Mouse (Mus musculus) megakaryocyte, embryonic 14.5 days (primary cell): Measurements from ENCODE around the gene Gle1. TPM values are rescaled to one million over a fixed set of nuclear protein-coding genes. Genes with fewer than 3 reads are reported as not detected.
"Not testable (repeated sequence)": the region's sequence is repeated elsewhere in the genome, so short reads cannot be mapped to it uniquely, and the experiment has no call there.

Source experiments
- H3K27me3 ChIP-seq: replicated peaks from 2 replicates; pipeline ENCODE3; 2012; ENCODE audit warnings: inconsistent platforms
- H3K36me3 ChIP-seq: replicated peaks from 2 replicates; pipeline ENCODE3; 2012; ENCODE audit warnings: low read length, inconsistent platforms, mixed read lengths
- H3K4me1 ChIP-seq: 2 replicates; pipeline ENCODE4 v1.6.1; 2012; ENCODE audit warnings: inconsistent platforms
- H3K4me3 ChIP-seq: replicated peaks from 2 replicates; pipeline ENCODE3; 2012; ENCODE audit warnings: moderate library complexity, mild to moderate bottlenecking, inconsistent platforms
- H3K9me3 ChIP-seq: 2 replicates; pipeline ENCODE4 v1.6.1; 2012; ENCODE audit warnings: inconsistent platforms
- FLI1 ChIP-seq: IDR thresholded peaks from 2 replicates; pipeline ENCODE4 v1.6.1; 2012; ENCODE audit warnings: low read length, inconsistent platforms, mixed read lengths
- GATA1 ChIP-seq: IDR thresholded peaks from 3 replicates; pipeline ENCODE4 v1.6.1; 2012; ENCODE audit warnings: mixed read lengths, low read length, inconsistent platforms, borderline replicate concordance
- polyA plus RNA-seq: library from polyadenylated mRNA; stranded (reverse); fragments of >175 nt; gene quantifications from 2 replicates; pipeline ENCODE4 v1.2.3, GENCODE M21; 2012; ENCODE audit warnings: low replicate concordance; ENCODE audit not compliant: insufficient read depth

Gene Gle1
- 8.3 and 30.4 TPM in 2 replicates for polyA plus RNA-seq

DNA sequence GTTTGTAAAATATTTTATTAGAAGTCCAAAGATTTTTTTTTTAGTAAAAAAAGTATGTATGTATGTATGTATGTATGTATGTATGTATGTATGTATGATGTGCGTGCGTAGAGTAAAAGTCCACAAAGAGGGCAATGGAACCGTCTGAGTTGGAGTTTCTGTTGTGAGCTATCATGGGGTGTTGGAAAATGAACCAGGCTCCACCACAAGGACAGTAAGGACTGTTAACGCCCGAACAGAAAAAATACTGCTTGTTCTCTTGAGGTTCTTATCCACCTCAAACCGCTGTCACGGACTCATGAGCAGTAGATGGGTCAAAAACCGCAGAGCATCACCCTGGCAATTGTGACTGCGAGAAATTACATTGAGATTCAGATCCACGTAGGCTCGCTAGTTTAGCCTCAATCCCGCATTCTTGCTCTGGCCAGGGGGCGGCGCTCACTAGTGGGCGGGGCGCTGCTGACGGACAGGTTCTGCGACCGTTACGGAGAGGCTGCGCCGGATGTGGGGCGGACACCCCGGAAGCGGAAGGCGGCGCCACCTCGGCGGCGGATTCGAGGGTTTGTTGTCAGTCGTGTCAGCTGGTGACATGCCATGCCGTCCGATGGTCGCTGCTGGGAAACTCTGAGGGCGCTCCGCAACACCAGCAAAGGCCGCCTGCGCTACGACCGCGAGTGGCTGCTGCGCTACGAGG is at the start of gene Gle1:
TSS of gene Gle1 (plus strand) at position 521 of the 694 bp plus-strand sequence.
- TF ChIP-seq GATA1 (no peak), FLI1 (peak; percentile 99)
- H3K4me3 ChIP-seq: peak within 1 kb of the TSS; percentile 98
- H3K36me3 ChIP-seq: peaks cover 52% of the 10 kb centered on the region
- H3K27me3 ChIP-seq: no peaks in the 10 kb centered on the region
- H3K9me3 ChIP-seq: no peaks in the 10 kb centered on the region
- peaks cover 22% of the 10 kb centered on the region for H3K4me1 ChIP-seq

- not testable (repeated sequence) for H3K9me3 ChIP-seq, H3K4me3 ChIP-seq, H3K27me3 ChIP-seq
- Histone ChIP-seq H3K36me3 (peaks cover 28% of the 10 kb centered on the region), H3K4me1 (peaks cover 42% of the 10 kb centered on the region)
Measured at GRCm38 (mm10) chr2:29886659-29887292, 48.5 kb upstream of the Gle1 start.

- Histone ChIP-seq H3K4me3 (peak within 1 kb of the TSS; percentile 96), H3K9me3 (no peaks in the 10 kb centered on the region), H3K27me3 (no peaks in the 10 kb centered on the region), H3K36me3 (peaks cover 33% of the 10 kb centered on the region), H3K4me1 (peaks cover 39% of the 10 kb centered on the region)
- TF ChIP-seq FLI1: no peak
- TF ChIP-seq GATA1: no peak
Measured at GRCm38 (mm10) chr2:29889066-29889944, 45.9 kb upstream of the Gle1 start, which contains the start of gene Odf2. Gene Odf2, plus strand, starts transcription at chr2:29889221.

DNA sequence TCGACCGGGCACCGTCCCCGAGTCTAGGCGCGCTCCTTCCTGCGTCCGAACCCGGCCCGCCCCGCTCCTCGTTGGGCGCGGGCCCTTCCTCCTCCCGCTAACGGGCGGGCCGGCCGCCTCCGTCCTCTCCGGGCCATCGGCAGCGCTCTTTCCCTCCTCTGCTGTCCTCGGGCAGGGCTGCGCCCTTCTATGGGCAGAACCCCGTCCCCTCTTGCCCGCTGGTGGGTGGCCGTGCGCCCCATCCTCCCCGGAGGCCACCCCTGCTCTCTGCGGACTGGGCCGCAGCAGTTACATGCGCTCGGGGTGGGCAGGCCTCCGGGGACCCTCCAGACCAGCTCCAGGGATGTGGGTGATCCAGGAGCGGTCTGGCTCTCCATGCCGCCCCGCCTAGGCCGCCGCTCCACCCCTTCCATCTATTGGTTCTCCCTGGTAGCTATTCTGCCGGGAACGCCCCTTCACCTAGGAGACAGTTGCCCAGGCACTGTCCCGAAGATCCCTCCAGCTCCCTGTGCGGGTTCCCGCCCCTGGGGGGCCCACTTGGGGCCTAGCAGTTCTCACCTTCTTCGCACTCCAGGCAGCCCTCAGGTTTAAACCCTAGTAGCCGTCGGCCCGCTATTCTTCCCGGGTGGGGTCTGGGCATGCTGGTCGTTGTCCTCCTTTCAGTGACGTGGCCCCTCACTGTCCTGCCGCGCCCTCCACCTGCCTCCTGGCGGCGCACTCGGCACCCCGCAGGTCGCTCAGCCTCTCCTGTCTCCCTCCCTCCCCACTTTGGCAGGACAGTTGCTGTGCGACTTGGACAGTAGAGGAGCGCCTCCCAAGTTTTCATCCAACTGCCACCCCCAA is 45.0 kb upstream of the Gle1 start:
- H3K4me1 ChIP-seq: peaks cover 39% of the 10 kb centered on the region
- H3K27me3 ChIP-seq: no peaks in the 10 kb centered on the region
- H3K36me3 ChIP-seq: peaks cover 42% of the 10 kb centered on the region
- peak overlapping the region; percentile 96 for H3K4me3 ChIP-seq
- H3K9me3 ChIP-seq: no peaks in the 10 kb centered on the region
- TF ChIP-seq GATA1: no peak
- TF ChIP-seq FLI1: no peak

GRCm38 (mm10) chr2:29891773-29892172 is 43.5 kb upstream of the Gle1 start:
- Histone ChIP-seq H3K4me3 (no peak overlapping the region), H3K36me3 (peaks cover 56% of the 10 kb centered on the region)
- TF ChIP-seq GATA1: no peak
- TF ChIP-seq FLI1: no peak

DNA sequence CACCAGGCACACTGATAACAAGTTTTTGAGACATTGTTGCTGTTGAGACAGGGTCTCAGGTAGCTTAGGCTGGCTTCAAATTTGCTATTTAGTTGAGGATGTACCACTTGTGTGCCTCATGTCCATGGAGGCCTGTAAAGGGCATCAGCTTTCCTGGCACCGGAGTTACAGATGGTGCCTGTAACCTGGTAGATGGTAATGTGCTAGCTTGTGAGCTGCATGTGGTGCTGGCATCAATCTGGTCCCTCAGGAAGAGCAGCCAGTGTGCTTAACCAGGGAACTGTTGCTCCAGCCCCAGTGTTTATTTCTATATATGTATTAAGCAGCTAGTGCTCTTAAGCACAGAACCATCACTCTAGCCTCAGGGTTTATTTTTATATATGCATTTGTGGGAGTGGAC is 39.2 kb upstream of the Gle1 start:
- Histone ChIP-seq H3K9me3 (no peaks in the 10 kb centered on the region), H3K27me3 (no peaks in the 10 kb centered on the region), H3K36me3 (peaks cover 98% of the 10 kb centered on the region), H3K4me3 (no peak overlapping the region), H3K4me1 (peaks cover 14% of the 10 kb centered on the region)
- TF ChIP-seq GATA1 (no peak), FLI1 (no peak)

More at GRCm38 (mm10) chr2:29891773-29892172, 43.5 kb upstream of the Gle1 start:
- H3K4me1 ChIP-seq: peaks cover 36% of the 10 kb centered on the region
- H3K27me3 ChIP-seq: no peaks in the 10 kb centered on the region
- H3K9me3 ChIP-seq: no peaks in the 10 kb centered on the region

GRCm38 (mm10) chr2:29897366-29897765 is 37.9 kb upstream of the Gle1 start:
- H3K4me1 ChIP-seq: peaks cover 5% of the 10 kb centered on the region; the same call in 1 of the 2 replicates
- peaks cover 98% of the 10 kb centered on the region for H3K36me3 ChIP-seq
- H3K27me3 ChIP-seq: no peaks in the 10 kb centered on the region
- H3K4me3 ChIP-seq: no peak overlapping the region
- no peaks in the 10 kb centered on the region for H3K9me3 ChIP-seq
- TF ChIP-seq GATA1: no peak
- TF ChIP-seq FLI1: no peak

DNA sequence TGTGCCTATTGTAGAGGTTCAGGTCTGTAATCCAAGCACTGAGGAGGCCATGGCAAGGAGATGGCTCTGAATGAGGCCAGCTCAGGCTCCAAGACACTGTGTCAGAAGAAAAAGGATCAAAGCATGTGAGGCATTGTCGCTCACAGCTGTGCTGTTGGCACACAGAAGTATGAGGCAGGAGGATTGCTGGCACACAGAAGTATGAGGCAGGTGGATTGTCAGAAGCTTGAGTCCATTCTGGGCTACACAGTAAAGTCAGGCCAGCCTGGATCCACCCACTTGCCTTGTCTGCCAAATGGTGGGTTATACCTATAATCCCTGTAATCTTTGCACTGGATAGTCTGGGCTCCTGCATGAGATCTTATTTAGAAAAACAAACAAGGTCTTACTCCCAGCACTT is 37.1 kb upstream of the Gle1 start:
- TF ChIP-seq GATA1 (no peak), FLI1 (no peak)
- no peaks in the 10 kb centered on the region for H3K4me1 ChIP-seq
- no peaks in the 10 kb centered on the region for H3K27me3 ChIP-seq
- H3K4me3 ChIP-seq: no peak overlapping the region
- H3K9me3 ChIP-seq: no peaks in the 10 kb centered on the region
- peaks cover 98% of the 10 kb centered on the region for H3K36me3 ChIP-seq

GRCm38 (mm10) chr2:29902194-29902593 is 33.0 kb upstream of the Gle1 start:
- no peak overlapping the region for H3K4me3 ChIP-seq
- H3K4me1 ChIP-seq: peaks cover 4% of the 10 kb centered on the region; the same call in 1 of the 2 replicates
- no peak for TF ChIP-seq FLI1
- no peak for TF ChIP-seq GATA1
- no peaks in the 10 kb centered on the region for H3K9me3 ChIP-seq
- H3K36me3 ChIP-seq: peaks cover 100% of the 10 kb centered on the region
- H3K27me3 ChIP-seq: no peaks in the 10 kb centered on the region

DNA sequence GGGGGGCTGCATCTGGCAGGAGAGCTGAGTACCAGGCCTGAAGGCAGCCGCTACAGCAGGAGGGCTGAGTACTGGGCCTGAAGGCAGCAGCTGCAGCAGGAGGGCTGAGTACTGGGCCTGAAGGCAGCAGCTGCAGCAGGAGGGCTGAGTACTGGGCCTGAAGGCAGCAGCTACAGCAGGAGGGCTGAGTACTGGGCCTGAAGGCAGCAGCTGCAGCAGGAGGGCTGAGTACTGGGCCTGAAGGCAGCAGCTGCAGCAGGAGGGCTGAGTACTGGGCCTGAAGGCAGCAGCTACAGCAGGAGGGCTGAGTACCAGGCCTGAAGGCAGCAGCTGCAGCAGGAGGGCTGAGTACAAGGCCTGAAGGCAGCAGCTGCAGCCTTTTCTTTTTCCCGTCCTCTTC is 27.1 kb upstream of the Gle1 start:
- peaks cover 91% of the 10 kb centered on the region for H3K36me3 ChIP-seq
- H3K4me1 ChIP-seq, H3K27me3 ChIP-seq, H3K4me3 ChIP-seq, H3K9me3 ChIP-seq: not testable (repeated sequence)
